Mouse (Mus musculus) heart, embryonic 11.5 days (tissue): ENCODE measurements around the gene Thy1. TPM values are rescaled to one million over a fixed set of nuclear protein-coding genes. Genes with fewer than 3 reads are reported as not detected.
A peak's percentile ranks its signal among the peaks of the same experiment; 100 is the strongest.

Source experiments
- ATAC-seq: fragments of 200-750 bp; cut with Nextera tagmentation; replicated peaks from 2 replicates; pipeline ENCODE4 v1.8.0; 2017; ENCODE audit warnings: moderate library complexity; ENCODE audit not compliant: insufficient number of reproducible peaks, low FRiP score, low TSS enrichment
- H3K27ac ChIP-seq: fragments of 300-500 bp; sonication (generic); 2 replicates; pipeline ENCODE4 v1.5.1; 2014; ENCODE audit warnings: mild to moderate bottlenecking, low read depth, low read length
- H3K27me3 ChIP-seq: fragments of 300-500 bp; sonication (generic); 2 replicates; pipeline ENCODE4 v1.6.1; 2014; ENCODE audit warnings: mild to moderate bottlenecking, low read length, mixed read lengths; ENCODE audit not compliant: control insufficient read depth, insufficient read depth
- H3K36me3 ChIP-seq: fragments of 300-500 bp; sonication (generic); 2 replicates; pipeline ENCODE4 v1.6.1; 2014; ENCODE audit warnings: mild to moderate bottlenecking, low read length, moderate library complexity, mixed read lengths; ENCODE audit not compliant: control insufficient read depth, insufficient read depth
- H3K4me1 ChIP-seq: fragments of 300-500 bp; sonication (generic); 2 replicates; pipeline ENCODE4 v1.6.1; 2014; ENCODE audit warnings: low read length; ENCODE audit not compliant: control insufficient read depth, insufficient read depth
- H3K4me2 ChIP-seq: fragments of 300-500 bp; sonication (generic); 2 replicates; pipeline ENCODE4 v1.6.1; 2014; ENCODE audit warnings: mild to moderate bottlenecking, moderate library complexity
- H3K4me3 ChIP-seq: fragments of 300-500 bp; sonication (generic); 2 replicates; pipeline ENCODE4 v1.5.1; 2014; ENCODE audit warnings: low read depth, low read length
- H3K9ac ChIP-seq: fragments of 300-500 bp; sonication (generic); 2 replicates; pipeline ENCODE4 v1.6.1; 2014; ENCODE audit warnings: mild to moderate bottlenecking, low read depth, low read length, moderate library complexity
- H3K9me3 ChIP-seq: fragments of 300-500 bp; sonication (generic); replicated peaks from 2 replicates; pipeline ENCODE4 v1.6.1; 2016; ENCODE audit warnings: low read length; ENCODE audit not compliant: control insufficient read depth
- WGBS: fragments of 180-500 bp; shearing (Covaris S2); extraction: QIAGEN DNeasy Blood & Tissue Kit; methylation state at CpG from one replicate; pipeline ENCODE4 v1.1.7; 2014; ENCODE audit not compliant: insufficient replicate concordance; 5-methylcytosine and 5-hydroxymethylcytosine counted together
- polyA plus RNA-seq: library from polyadenylated mRNA; unstranded; fragments of >200 nt; fragmentation: Nextera tagmentation; extraction: Ambion mirVana; gene quantifications from 2 replicates; pipeline ENCODE4 v1.2.1, GENCODE M21; 2014

Gene Thy1
- polyA plus RNA-seq, 1 experiment from 2014 or later: 0.86 TPM

GRCm38 (mm10) chr9:44029580-44030236, 13.5 kb upstream of the Thy1 start:
- 53% methylated on average over 5 of the region's 5 CpGs for WGBS
- H3K4me3 ChIP-seq: no peak overlapping the region
- no peaks in the 10 kb centered on the region for H3K36me3 ChIP-seq
- no peak overlapping the region for H3K9ac ChIP-seq
- H3K9me3 ChIP-seq: no peaks in the 10 kb centered on the region
- H3K27me3 ChIP-seq: no peaks in the 10 kb centered on the region
- H3K4me1 ChIP-seq: no peaks in the 10 kb centered on the region
- H3K4me2 ChIP-seq: no peak overlapping the region
- H3K27ac ChIP-seq: no peak overlapping the region
- peak; percentile 67; the same call in 1 of the 2 replicates for ATAC-seq

GRCm38 (mm10) chr9:44030646-44031045, 12.5 kb upstream of the Thy1 start:
- WGBS: 88% methylated on average over 4 of the region's 4 CpGs
- Histone ChIP-seq H3K36me3 (no peaks in the 10 kb centered on the region), H3K27me3 (no peaks in the 10 kb centered on the region), H3K27ac (no peak overlapping the region), H3K4me3 (no peak overlapping the region), H3K4me2 (no peak overlapping the region), H3K9ac (no peak overlapping the region), H3K4me1 (no peaks in the 10 kb centered on the region), H3K9me3 (no peaks in the 10 kb centered on the region)
- no peak for ATAC-seq

GRCm38 (mm10) chr9:44031079-44031478, 12.1 kb upstream of the Thy1 start:
- Histone ChIP-seq H3K4me2 (no peak overlapping the region), H3K4me3 (no peak overlapping the region), H3K36me3 (no peaks in the 10 kb centered on the region), H3K4me1 (no peaks in the 10 kb centered on the region), H3K27ac (no peak overlapping the region), H3K9me3 (no peaks in the 10 kb centered on the region), H3K9ac (no peak overlapping the region), H3K27me3 (no peaks in the 10 kb centered on the region)
- WGBS: 60% methylated on average over 5 of the region's 5 CpGs
- no peak for ATAC-seq

DNA sequence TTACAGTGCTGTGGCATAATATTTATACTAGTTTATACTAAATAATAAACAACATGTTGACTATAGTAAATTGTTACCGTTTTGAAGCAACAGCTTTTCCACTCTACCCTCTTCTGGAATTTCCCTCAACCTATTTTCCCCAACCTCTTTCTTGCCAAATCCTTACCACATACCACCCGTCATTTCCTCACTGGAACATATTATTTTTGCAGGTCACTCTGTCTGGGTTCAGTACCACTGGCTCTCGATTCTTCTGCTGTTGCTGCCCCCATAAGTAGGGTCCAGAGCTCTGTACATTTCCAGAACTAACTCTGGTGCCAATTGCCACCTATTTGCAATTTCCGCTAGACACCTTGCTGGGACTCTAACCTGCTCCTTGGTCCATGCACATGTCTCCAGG, 11.2 kb upstream of the Thy1 start:
- H3K27ac ChIP-seq: no peak overlapping the region
- no peak overlapping the region for H3K4me3 ChIP-seq
- ATAC-seq: no peak
- H3K36me3 ChIP-seq: no peaks in the 10 kb centered on the region
- H3K9me3 ChIP-seq: no peaks in the 10 kb centered on the region
- no peaks in the 10 kb centered on the region for H3K27me3 ChIP-seq
- no peaks in the 10 kb centered on the region for H3K4me1 ChIP-seq
- 70% methylated on average over 4 of the region's 4 CpGs for WGBS
- H3K4me2 ChIP-seq: no peak overlapping the region
- no peak overlapping the region for H3K9ac ChIP-seq

DNA sequence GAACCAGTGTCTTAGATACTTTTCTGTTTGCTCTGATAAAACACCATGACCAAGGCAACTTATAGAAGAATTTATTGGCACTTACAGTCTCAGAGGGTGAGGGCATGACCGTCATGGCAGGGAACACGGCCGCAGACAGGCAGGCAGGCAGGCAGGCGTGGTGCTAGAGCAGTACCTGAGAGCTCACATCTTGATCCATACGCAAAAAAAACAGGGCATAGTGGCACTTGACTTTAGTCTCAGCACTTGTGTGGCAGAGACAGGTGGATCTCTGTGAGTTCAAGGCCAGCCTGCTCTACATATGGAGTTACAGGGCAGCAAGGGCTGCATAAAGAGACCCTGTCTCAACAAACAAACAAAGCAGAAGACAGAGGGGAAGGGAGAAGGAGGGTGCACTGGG, 9.9 kb upstream of the Thy1 start:
- Histone ChIP-seq H3K9ac (no peak overlapping the region), H3K4me1 (no peaks in the 10 kb centered on the region), H3K4me3 (no peak overlapping the region), H3K27me3 (no peaks in the 10 kb centered on the region), H3K4me2 (no peak overlapping the region), H3K27ac (no peak overlapping the region), H3K9me3 (no peaks in the 10 kb centered on the region), H3K36me3 (no peaks in the 10 kb centered on the region)
- no peak for ATAC-seq
- WGBS: 85% methylated on average over 5 of the region's 5 CpGs

GRCm38 (mm10) chr9:44033957-44034727, 9.0 kb upstream of the Thy1 start:
- Histone ChIP-seq H3K9ac (no peak overlapping the region), H3K27me3 (no peaks in the 10 kb centered on the region), H3K36me3 (no peaks in the 10 kb centered on the region), H3K4me2 (no peak overlapping the region), H3K9me3 (no peaks in the 10 kb centered on the region), H3K27ac (no peak overlapping the region), H3K4me1 (no peaks in the 10 kb centered on the region), H3K4me3 (no peak overlapping the region)
- ATAC-seq: no peak
- WGBS: 58% methylated on average over 13 of the region's 13 CpGs

DNA sequence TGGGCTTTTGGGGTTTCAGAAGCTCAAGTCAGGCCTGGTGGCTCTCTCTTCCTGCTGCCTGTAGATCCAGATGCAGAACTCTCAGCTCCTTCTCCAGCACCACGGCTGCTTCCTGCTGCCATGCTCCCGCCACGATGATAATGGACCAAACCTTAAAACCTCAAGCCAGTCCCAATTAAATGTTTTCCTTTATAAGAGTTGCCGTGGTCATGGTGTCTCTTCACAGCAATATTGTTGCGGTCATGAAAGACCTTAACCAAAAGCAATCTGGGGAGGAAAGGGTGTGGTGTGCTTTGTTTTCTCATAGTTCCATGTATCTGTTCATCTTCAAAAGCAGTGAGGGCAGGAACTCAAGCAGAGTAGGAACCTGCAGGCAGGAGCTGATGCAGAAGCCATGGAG, 6.1 kb upstream of the Thy1 start:
- H3K27me3 ChIP-seq: peaks cover 9% of the 10 kb centered on the region
- H3K4me2 ChIP-seq: no peak overlapping the region
- H3K9me3 ChIP-seq: no peaks in the 10 kb centered on the region
- no peak for ATAC-seq
- no peaks in the 10 kb centered on the region for H3K36me3 ChIP-seq
- H3K9ac ChIP-seq: no peak overlapping the region
- H3K27ac ChIP-seq: no peak overlapping the region
- no peak overlapping the region for H3K4me3 ChIP-seq
- WGBS: 80% methylated on average over 5 of the region's 5 CpGs
- no peaks in the 10 kb centered on the region for H3K4me1 ChIP-seq

DNA sequence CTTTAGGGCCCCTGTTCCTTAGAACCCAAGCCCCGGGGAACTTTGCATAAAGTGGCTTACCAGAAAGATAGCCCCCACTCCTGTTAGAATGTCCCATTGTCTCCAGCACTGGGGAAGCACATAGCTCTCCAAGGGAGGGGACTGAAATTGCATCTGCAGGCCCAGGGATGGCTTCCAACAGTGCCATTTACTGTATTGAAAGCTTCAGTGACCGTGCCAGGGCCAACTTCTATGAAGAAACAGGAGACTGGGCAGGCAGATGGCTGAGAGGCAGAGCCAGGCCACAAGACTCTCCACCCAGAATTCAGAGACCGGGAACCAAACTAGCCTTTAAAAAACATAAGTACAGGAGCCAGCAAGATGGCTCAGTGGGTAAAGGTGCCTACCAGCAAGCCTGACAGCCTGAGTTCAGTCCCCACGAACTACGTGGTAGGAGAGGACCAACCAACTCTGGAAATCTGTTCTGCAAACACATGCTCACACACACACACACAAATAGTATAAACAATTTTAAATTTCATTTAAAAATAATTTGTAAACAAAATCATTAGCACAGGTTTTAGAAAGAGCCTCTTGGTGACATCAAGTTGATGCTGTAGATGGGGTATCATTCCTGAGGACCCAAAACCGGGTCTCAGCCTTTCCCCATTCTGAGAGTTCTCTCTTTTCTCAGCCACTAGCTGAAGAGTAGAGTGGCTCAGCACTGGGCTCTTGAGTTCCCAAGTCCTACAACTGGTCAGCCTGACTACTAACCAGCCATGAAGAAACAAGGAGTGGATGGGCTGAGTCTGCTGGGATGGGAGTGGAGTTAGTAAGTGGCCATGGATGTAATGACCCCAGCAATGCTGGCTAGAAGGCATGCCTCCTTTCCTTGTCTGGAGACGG, 1.4 kb upstream of the Thy1 start:
- 76% methylated on average over 7 of the region's 7 CpGs for WGBS
- Histone ChIP-seq H3K4me2 (no peak overlapping the region), H3K9me3 (no peaks in the 10 kb centered on the region), H3K36me3 (no peaks in the 10 kb centered on the region), H3K4me1 (peaks cover 8% of the 10 kb centered on the region), H3K27me3 (peaks cover 50% of the 10 kb centered on the region), H3K9ac (no peak overlapping the region), H3K27ac (no peak overlapping the region), H3K4me3 (no peak overlapping the region)
- ATAC-seq: no peak
